Mouse (Mus musculus): ENCODE results near the gene E430018J23Rik. TPM values are rescaled to one million over a fixed set of nuclear protein-coding genes. Genes with fewer than 3 reads are reported as not detected.

Gene E430018J23Rik
- polyA plus RNA-seq, 1 experiment from 2014 or later = 6.3 TPM

Other genes with a start within 250 kb of the E430018J23Rik start
- 88.2 and 91.0 TPM in 2 replicates for gene Cd2bp2, start 197.6 kb downstream of the E430018J23Rik start, polyA plus RNA-seq (2015; fragmentation: Nextera tagmentation; extraction: Ambion mirVana)
- gene Tbc1d10b, start 185.2 kb downstream of the E430018J23Rik start, polyA plus RNA-seq (2015; fragmentation: Nextera tagmentation; extraction: Ambion mirVana) = 24.9 and 31.0 TPM in 2 replicates
- 4.1 and 8.3 TPM in 2 replicates for gene Mylpf, start 184.7 kb downstream of the E430018J23Rik start, polyA plus RNA-seq (2015; fragmentation: Nextera tagmentation; extraction: Ambion mirVana)
- gene Zfp553, start 160.6 kb downstream of the E430018J23Rik start, polyA plus RNA-seq (2015; fragmentation: Nextera tagmentation; extraction: Ambion mirVana) = 66.1 and 69.3 TPM in 2 replicates
- gene Sept1, start 160.5 kb downstream of the E430018J23Rik start, polyA plus RNA-seq (2015; fragmentation: Nextera tagmentation; extraction: Ambion mirVana) = 18.8 and 26.5 TPM in 2 replicates
- 59.1 and 66.6 TPM in 2 replicates for gene Zfp771, start 149.4 kb downstream of the E430018J23Rik start, polyA plus RNA-seq (2015; fragmentation: Nextera tagmentation; extraction: Ambion mirVana)
- gene Dctpp1, start 132.9 kb downstream of the E430018J23Rik start, polyA plus RNA-seq (2015; fragmentation: Nextera tagmentation; extraction: Ambion mirVana) = 143 and 147 TPM in 2 replicates
- 48.3 and 49.2 TPM in 2 replicates for gene Sephs2, start 119.6 kb downstream of the E430018J23Rik start, polyA plus RNA-seq (2015; fragmentation: Nextera tagmentation; extraction: Ambion mirVana)
- 0.16 and 0.20 TPM in 2 replicates for gene Itgal, start 97.4 kb downstream of the E430018J23Rik start, polyA plus RNA-seq (2015; fragmentation: Nextera tagmentation; extraction: Ambion mirVana)
- gene Zfp768, start 48.0 kb downstream of the E430018J23Rik start, polyA plus RNA-seq (2015; fragmentation: Nextera tagmentation; extraction: Ambion mirVana) = 10.5 and 10.6 TPM in 2 replicates
- gene Zfp747, start 17.6 kb downstream of the E430018J23Rik start, polyA plus RNA-seq (2015; fragmentation: Nextera tagmentation; extraction: Ambion mirVana) = 8.2 and 9.6 TPM in 2 replicates
- gene 9130019O22Rik, start 6.5 kb downstream of the E430018J23Rik start, polyA plus RNA-seq (2015; fragmentation: Nextera tagmentation; extraction: Ambion mirVana) = 4.2 and 5.1 TPM in 2 replicates
- gene Zfp764, start 13.2 kb upstream of the E430018J23Rik start, polyA plus RNA-seq (2015; fragmentation: Nextera tagmentation; extraction: Ambion mirVana) = 5.2 and 5.9 TPM in 2 replicates
- 28.4 and 28.6 TPM in 2 replicates for gene Zfp688, start 28.4 kb upstream of the E430018J23Rik start, polyA plus RNA-seq (2015; fragmentation: Nextera tagmentation; extraction: Ambion mirVana)
- gene Zfp689, start 55.5 kb upstream of the E430018J23Rik start, polyA plus RNA-seq (2015; fragmentation: Nextera tagmentation; extraction: Ambion mirVana) = 14.6 and 17.7 TPM in 2 replicates
- gene Prr14, start 66.0 kb upstream of the E430018J23Rik start, polyA plus RNA-seq (2015; fragmentation: Nextera tagmentation; extraction: Ambion mirVana) = 42.8 and 45.3 TPM in 2 replicates
- 10.2 and 11.8 TPM in 2 replicates for gene Fbrs, start 85.6 kb upstream of the E430018J23Rik start, polyA plus RNA-seq (2015; fragmentation: Nextera tagmentation; extraction: Ambion mirVana)
- 46.3 and 51.5 TPM in 2 replicates for gene Srcap, start 118.4 kb upstream of the E430018J23Rik start, polyA plus RNA-seq (2015; fragmentation: Nextera tagmentation; extraction: Ambion mirVana)
- gene Gm42715, start 126.0 kb upstream of the E430018J23Rik start, polyA plus RNA-seq (2015; fragmentation: Nextera tagmentation; extraction: Ambion mirVana) = 16.3 and 18.8 TPM in 2 replicates
- gene Tmem265, start 167.8 kb upstream of the E430018J23Rik start, polyA plus RNA-seq (2015; fragmentation: Nextera tagmentation; extraction: Ambion mirVana) = 4.0 and 6.2 TPM in 2 replicates
- 65.2 and 65.7 TPM in 2 replicates for gene Phkg2, start 179.7 kb upstream of the E430018J23Rik start, polyA plus RNA-seq (2015; fragmentation: Nextera tagmentation; extraction: Ambion mirVana)
- 10.0 and 10.3 TPM in 2 replicates for gene Ccdc189, start 195.0 kb upstream of the E430018J23Rik start, polyA plus RNA-seq (2015; fragmentation: Nextera tagmentation; extraction: Ambion mirVana)
- gene Rnf40, start 195.1 kb upstream of the E430018J23Rik start, polyA plus RNA-seq (2015; fragmentation: Nextera tagmentation; extraction: Ambion mirVana) = 54.1 and 62.7 TPM in 2 replicates
- gene Zfp629, start 222.2 kb upstream of the E430018J23Rik start, polyA plus RNA-seq (2015; fragmentation: Nextera tagmentation; extraction: Ambion mirVana) = 19.4 and 20.4 TPM in 2 replicates